8 mouse cellular contexts compared by ENCODE assay signal in the genomic region with DNA sequence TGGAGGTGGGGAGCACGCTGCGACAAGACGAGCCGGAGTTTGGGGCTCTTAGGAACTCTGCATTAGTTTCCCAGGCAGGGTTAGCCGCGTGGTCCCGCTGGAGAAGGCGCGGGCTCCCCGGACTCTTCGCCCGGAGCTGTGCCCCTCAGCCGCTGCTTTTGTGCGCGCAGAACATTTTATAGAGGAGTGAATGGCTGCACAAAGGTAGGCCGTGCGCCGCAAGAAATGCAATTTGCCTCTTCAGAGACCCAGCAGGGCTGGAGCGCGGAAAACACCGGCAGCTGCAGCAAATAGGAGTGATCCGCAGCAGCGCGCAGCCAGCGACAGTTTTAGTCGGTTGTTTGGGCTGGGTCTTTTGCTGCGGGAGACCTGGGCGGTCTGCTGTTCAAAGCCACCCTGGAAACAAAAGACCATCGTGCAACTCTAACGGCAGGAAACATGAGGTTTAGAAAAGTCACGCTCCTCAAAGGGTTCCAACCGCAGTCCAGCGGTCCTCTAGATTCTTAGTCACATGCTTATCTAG. TPM values are rescaled to one million over a fixed set of nuclear protein-coding genes. Genes with fewer than 3 reads are reported as not detected.
DNase-seq lines count a peak whose midpoint lies in the region; ATAC-seq and TF ChIP-seq lines count a peak whose summit lies in the region.

A gene (minus strand): TSS at position 325 of the 523 bp plus-strand sequence.

- H3K4me1 ChIP-seq in testis, adult 2 months (ENCODE audit: control insufficient read depth, insufficient read depth, low read length), result peaks cover 9% of the 10 kb centered on the region
- H3K4me1 ChIP-seq in heart, embryonic 10.5 days, result peaks cover 3% of the 10 kb centered on the region; the same call in 1 of the 2 replicates
- H3K4me1 ChIP-seq in midbrain, embryonic 14.5 days (ENCODE audit: control insufficient read depth, insufficient read depth, low read length), result 0 out of 2 replicates have a peak, but pooled peaks cover 10% of the 10 kb centered on the region

- peak; percentile 18 to 31 for DNase-seq in cerebellum, postnatal 14 days
- no peak for DNase-seq in cerebellum, adult 9-10 months
- DNase-seq in testis, postnatal 14 days (ENCODE audit: low spot score), result no peak
- peak; percentile 77 for DNase-seq in heart, embryonic 10.5 days (ENCODE audit: low spot score)
- DNase-seq in layer of hippocampus, postnatal 36 days, result peak in 1 of 2 experiments; percentile 16
- peak; percentile 79 for DNase-seq in midbrain, embryonic 14.5 days
- DNase-seq in urinary bladder, postnatal 4 days (ENCODE audit: low spot score in 2 of 2), result no peak

- WGBS in heart, embryonic 10.5 days, result under 1% methylated on average over 33 of the region's 33 CpGs
- under 1% methylated on average over 33 of the region's 33 CpGs for WGBS in midbrain, embryonic 14.5 days

- peaks cover 2% of the 10 kb centered on the region; the same call in 1 of the 2 replicates for H3K27me3 ChIP-seq in testis, adult 2 months (ENCODE audit: control insufficient read depth, insufficient read depth, low read length)
- H3K27me3 ChIP-seq in heart, embryonic 10.5 days (ENCODE audit: insufficient read depth, poor library complexity, severe bottlenecking), result peaks cover 45% of the 10 kb centered on the region
- H3K27me3 ChIP-seq in midbrain, embryonic 14.5 days (ENCODE audit: control insufficient read depth, insufficient read depth, low read length), result no peaks in the 10 kb centered on the region

- H3K9me3 ChIP-seq in heart, embryonic 10.5 days, result peaks cover 2% of the 10 kb centered on the region; the same call in 1 of the 2 replicates
- H3K9me3 ChIP-seq in midbrain, embryonic 14.5 days (ENCODE audit: control insufficient read depth, low read length), result no peaks in the 10 kb centered on the region

- peak; percentile 57; the same call in 1 of the 2 replicates for ATAC-seq in midbrain, embryonic 14.5 days (ENCODE audit: low FRiP score, low TSS enrichment)

- no peaks in the 10 kb centered on the region for H3K36me3 ChIP-seq in testis, adult 2 months (ENCODE audit: control insufficient read depth, insufficient read depth, low read length)
- H3K36me3 ChIP-seq in heart, embryonic 10.5 days, result no peaks in the 10 kb centered on the region
- H3K36me3 ChIP-seq in midbrain, embryonic 14.5 days (ENCODE audit: control insufficient read depth, insufficient read depth, low read length), result no peaks in the 10 kb centered on the region

- peak within 1 kb of the TSS; percentile 23; the same call in 1 of the 2 replicates for H3K4me3 ChIP-seq in testis, adult 2 months (ENCODE audit: control insufficient read depth, low read depth, low read length)
- peak within 1 kb of the TSS; percentile 59 for H3K4me3 ChIP-seq in heart, embryonic 10.5 days
- peak within 1 kb of the TSS; percentile 47 for H3K4me3 ChIP-seq in midbrain, embryonic 14.5 days (replicated peaks; ENCODE audit: low read depth, low read length)

- no peak within 1 kb of the TSS for H3K27ac ChIP-seq in testis, adult 2 months (ENCODE audit: control insufficient read depth, insufficient read depth, low read depth, low read length)
- H3K27ac ChIP-seq in heart, embryonic 10.5 days, result no peak within 1 kb of the TSS
- H3K27ac ChIP-seq in midbrain, embryonic 14.5 days (replicated peaks; ENCODE audit: low read depth, low read length), result peak within 1 kb of the TSS; percentile 86

- TF ChIP-seq POLR2A in testis, adult 2 months (IDR thresholded peaks at IDR 0.05; ENCODE audit: control insufficient read depth, low read depth, low read length), result no peak

- peak within 1 kb of the TSS; percentile 61 for H3K9ac ChIP-seq in midbrain, embryonic 14.5 days (replicated peaks; ENCODE audit: low read length)

- peak within 1 kb of the TSS; percentile 80 for H3K4me2 ChIP-seq in midbrain, embryonic 14.5 days (ENCODE audit: low read length)

- no peak for TF ChIP-seq CTCF in testis, adult 2 months (IDR thresholded peaks at IDR 0.05; ENCODE audit: control insufficient read depth, insufficient read depth, insufficient replicate concordance, low read depth, low read length)

RNA-seq across cellular contexts. Expression of the gene that starts here (rescaled TPM):
- polyA plus RNA-seq in testis, adult 2 months (2012; rRNA removed), result 5.2 and 6.1 TPM in 2 replicates
- polyA plus RNA-seq in heart, embryonic 10.5 days (2016; fragmentation: Nextera tagmentation; extraction: Ambion mirVana), result 11.7 and 15.0 TPM in 2 replicates
- total RNA-seq in layer of hippocampus, postnatal 36 days (2021), result 10 to 100 TPM; 25.5 to 30.4 TPM
- polyA plus RNA-seq in midbrain, embryonic 14.5 days (2014; fragmentation: Nextera tagmentation; extraction: Ambion mirVana), result 27.1 and 27.5 TPM in 2 replicates

Comparison
In these comparisons a context has a peak if more than half of its experiments do, and no peak if none do; other contexts are left out.
1. DNase-seq: peak in cerebellum, postnatal 14 days (2 of 2), heart, embryonic 10.5 days (single experiment) and midbrain, embryonic 14.5 days (single experiment); none in cerebellum, adult 9-10 months (single experiment), testis, postnatal 14 days (single experiment) and urinary bladder, postnatal 4 days (0 of 2).
2. Peak in every context shown above with its lines, with median percentiles within 50 percentile points of each other: H3K4me3 ChIP-seq.